Comparison of ENCODE assay signal across 8 mouse cellular contexts in genomic region chr11:3853481-3854034, GRCm38 (mm10). TPM values are rescaled to one million over a fixed set of nuclear protein-coding genes. Genes with fewer than 3 reads are reported as not detected.
DNase-seq lines count a peak whose midpoint lies in the region.

No protein-coding gene starts in this region.

- DNase-seq in adrenal gland, adult (ENCODE audit: inconsistent age in 2 of 2, low spot score in 1 of 2): peak; percentile 81 to 84
- no peak for DNase-seq in adrenal gland, postnatal 4 days (ENCODE audit: low spot score in 2 of 2)
- peak; percentile 83 for DNase-seq in adrenal gland, postnatal 14 days
- DNase-seq in frontal cortex, postnatal 10 days (ENCODE audit: low spot score in 2 of 2): peak; percentile 27 to 42
- peak; percentile 91 for DNase-seq in layer of hippocampus, adult 9-11 months
- peak; percentile 85 for DNase-seq in right cerebral cortex, adult 18-20 months
- no peak for DNase-seq in thymus, postnatal 25 days
- no peak for DNase-seq in embryo, embryonic 11 days

RNA-seq across cellular contexts. Expression of gene Osbp2, which starts 10.1 kb away (rescaled TPM):
- 1 to 10 TPM; 2.4 to 2.5 TPM for total RNA-seq in adrenal gland, postnatal 4 days (2021)
- 1.9 and 2.1 TPM in 2 replicates for total RNA-seq in adrenal gland, postnatal 14 days (2021)

RNA-seq across cellular contexts. Expression of gene 4921536K21Rik, which starts 41.3 kb away (rescaled TPM):
- under 1 TPM; 0.56 to 0.62 TPM for total RNA-seq in adrenal gland, postnatal 4 days (2021)
- 0.59 and 0.83 TPM in 2 replicates for total RNA-seq in adrenal gland, postnatal 14 days (2021)

RNA-seq across cellular contexts. Expression of gene Dusp18, which starts 41.5 kb away (rescaled TPM):
- 1 to 10 TPM; 6.2 to 6.5 TPM for total RNA-seq in adrenal gland, postnatal 4 days (2021)
- 4.3 and 5.2 TPM in 2 replicates for total RNA-seq in adrenal gland, postnatal 14 days (2021)

Comparison
In these comparisons a context has a peak if more than half of its experiments do, and no peak if none do; other contexts are left out.
1. DNase-seq: peak in adrenal gland, adult (2 of 2), adrenal gland, postnatal 14 days (single experiment), frontal cortex, postnatal 10 days (2 of 2), layer of hippocampus, adult 9-11 months (single experiment) and right cerebral cortex, adult 18-20 months (single experiment); none in adrenal gland, postnatal 4 days (0 of 2), thymus, postnatal 25 days (single experiment) and embryo, embryonic 11 days (single experiment).